Mouse (Mus musculus): Measurements from ENCODE around the gene Itgae. TPM values are rescaled to one million over a fixed set of nuclear protein-coding genes. Genes with fewer than 3 reads are reported as not detected.
A peak's percentile ranks its signal among the peaks of the same experiment; 100 is the strongest.
"Not testable (repeated sequence)": the region's sequence is repeated elsewhere in the genome, so short reads cannot be mapped to it uniquely, and the experiment has no call there.

Gene Itgae
- polyA plus RNA-seq, 1 experiment: 24.6 TPM

DNA sequence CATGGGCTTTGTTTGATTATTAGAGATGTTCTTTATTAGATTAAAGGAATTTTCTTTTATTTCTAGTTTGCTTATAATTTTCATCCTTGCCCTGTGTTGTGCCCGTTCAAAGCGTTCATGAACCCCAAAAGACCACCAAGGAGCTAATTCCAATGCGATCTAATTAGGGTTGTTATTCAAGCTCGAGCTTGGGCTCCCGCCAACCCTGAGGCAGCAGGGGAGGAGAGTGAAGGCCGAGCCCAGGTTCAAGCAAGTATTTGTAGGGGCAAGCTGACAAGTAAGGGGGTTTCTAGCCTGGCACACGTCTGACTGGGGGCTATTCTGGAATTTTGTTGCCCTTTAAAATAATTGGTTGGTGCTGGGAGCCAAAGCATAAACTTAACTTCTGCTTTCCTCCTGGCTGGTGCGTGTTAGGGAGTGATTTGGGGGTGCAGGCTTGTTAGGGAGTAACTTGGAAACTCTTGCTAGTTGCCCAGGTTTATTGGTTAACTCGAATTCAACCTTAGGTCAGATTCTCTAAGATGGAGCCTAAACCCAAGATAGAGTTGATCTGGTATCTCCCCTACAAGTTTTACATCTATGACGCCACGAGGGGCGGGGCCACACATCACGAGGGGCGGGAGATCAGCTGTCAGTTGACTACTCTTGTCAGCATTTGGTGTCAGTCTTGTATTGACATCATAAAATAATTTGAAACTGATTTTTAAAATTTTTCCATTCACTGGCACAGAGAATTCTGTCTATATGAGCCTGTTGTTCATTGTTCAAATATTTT lies 9.8 kb downstream of the Itgae start:
- DNase-seq: no peak
- TF ChIP-seq POLR2A (IDR thresholded peaks at IDR 0.05; ENCODE audit: control insufficient read depth, extremely low read depth, insufficient read depth, low read length, poor library complexity): no peak
- WGBS: 91% methylated on average over 14 of the region's 14 CpGs
- H3K4me1 ChIP-seq (replicated peaks; ENCODE audit: control insufficient read depth, insufficient read depth, low read length): peaks cover 16% of the 10 kb centered on the region
- no peaks in the 10 kb centered on the region for H3K27me3 ChIP-seq (ENCODE audit: control insufficient read depth, insufficient read depth, low read length)
- no peak overlapping the region for H3K4me3 ChIP-seq (ENCODE audit: control insufficient read depth, insufficient read depth, low read length)
- H3K27ac ChIP-seq (ENCODE audit: control insufficient read depth, insufficient read depth, low read length): no peak overlapping the region
- H3K36me3 ChIP-seq (ENCODE audit: control insufficient read depth, insufficient read depth, low read length): no peaks in the 10 kb centered on the region

DNA sequence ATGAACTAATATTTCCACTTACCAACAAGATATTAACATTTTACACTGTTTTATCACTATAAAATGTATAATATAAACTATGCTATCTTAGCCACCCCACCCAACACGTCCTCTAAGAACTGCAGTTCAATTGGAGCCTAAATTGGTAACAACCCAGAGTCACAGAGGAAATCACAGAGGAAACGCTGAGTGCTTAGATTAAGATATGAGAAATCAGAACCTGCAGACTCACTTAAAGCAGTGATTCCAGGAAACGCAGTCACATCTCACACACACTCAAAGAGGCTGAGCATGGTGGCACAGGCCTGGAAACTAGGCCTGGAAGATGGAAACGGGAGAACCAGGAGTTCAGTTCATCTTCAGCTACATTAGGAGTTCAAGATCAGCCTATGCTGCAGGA lies 10.9 kb downstream of the Itgae start:
- Histone ChIP-seq H3K27me3 (ENCODE audit: control insufficient read depth, insufficient read depth, low read length) (no peaks in the 10 kb centered on the region), H3K4me1 (replicated peaks; ENCODE audit: control insufficient read depth, insufficient read depth, low read length) (0 out of 2 replicates have a peak, but pooled peaks cover 5% of the 10 kb centered on the region), H3K27ac (ENCODE audit: control insufficient read depth, insufficient read depth, low read length) (no peak overlapping the region), H3K36me3 (ENCODE audit: control insufficient read depth, insufficient read depth, low read length) (no peaks in the 10 kb centered on the region), H3K4me3 (ENCODE audit: control insufficient read depth, insufficient read depth, low read length) (no peak overlapping the region)
- DNase-seq: no peak
- TF ChIP-seq CTCF (IDR thresholded peaks at IDR 0.05; ENCODE audit: borderline replicate concordance, control insufficient read depth, extremely low read depth, insufficient read depth, low read length, poor library complexity): no peak
- TF ChIP-seq POLR2A (IDR thresholded peaks at IDR 0.05; ENCODE audit: control insufficient read depth, extremely low read depth, insufficient read depth, low read length, poor library complexity): no peak
- 51% methylated on average over 4 of the region's 4 CpGs for WGBS

DNA sequence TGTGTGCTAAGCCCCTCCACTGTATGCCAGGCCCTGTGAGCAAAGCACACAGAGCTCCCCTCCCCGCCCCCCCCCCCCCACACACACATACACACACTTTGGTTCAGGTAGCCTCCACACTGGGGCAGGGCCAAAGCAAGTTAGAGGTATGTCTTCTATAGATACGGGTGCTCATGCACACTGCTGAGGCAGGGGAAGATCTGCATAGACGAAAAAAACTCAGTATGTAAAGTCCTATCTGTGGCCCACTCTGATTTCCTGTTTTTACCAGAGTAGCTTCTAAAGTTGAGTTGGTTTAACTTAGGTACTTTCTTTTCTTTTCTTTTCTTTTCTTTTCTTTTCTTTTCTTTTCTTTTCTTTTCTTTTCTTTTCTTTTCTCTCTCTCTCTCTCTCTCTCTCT lies 14.9 kb downstream of the Itgae start:
- H3K36me3 ChIP-seq (ENCODE audit: control insufficient read depth, insufficient read depth, low read length): no peaks in the 10 kb centered on the region
- no peak for DNase-seq
- H3K27ac ChIP-seq (ENCODE audit: control insufficient read depth, insufficient read depth, low read length): no peak overlapping the region
- WGBS: 24% methylated on average over 3 of the region's 3 CpGs
- no peak overlapping the region for H3K4me3 ChIP-seq (ENCODE audit: control insufficient read depth, insufficient read depth, low read length)
- peaks cover 25% of the 10 kb centered on the region for H3K4me1 ChIP-seq (replicated peaks; ENCODE audit: control insufficient read depth, insufficient read depth, low read length)
- TF ChIP-seq POLR2A (IDR thresholded peaks at IDR 0.05; ENCODE audit: control insufficient read depth, extremely low read depth, insufficient read depth, low read length, poor library complexity) (no peak), CTCF (IDR thresholded peaks at IDR 0.05; ENCODE audit: borderline replicate concordance, control insufficient read depth, extremely low read depth, insufficient read depth, low read length, poor library complexity) (no peak)
- H3K27me3 ChIP-seq (ENCODE audit: control insufficient read depth, insufficient read depth, low read length): no peaks in the 10 kb centered on the region

- H3K4me1 ChIP-seq (replicated peaks; ENCODE audit: control insufficient read depth, insufficient read depth, low read length): peaks cover 25% of the 10 kb centered on the region
- not testable (repeated sequence) for H3K36me3 ChIP-seq (ENCODE audit: control insufficient read depth, insufficient read depth, low read length); H3K4me3 ChIP-seq (ENCODE audit: control insufficient read depth, insufficient read depth, low read length); H3K27ac ChIP-seq (ENCODE audit: control insufficient read depth, insufficient read depth, low read length); H3K27me3 ChIP-seq (ENCODE audit: control insufficient read depth, insufficient read depth, low read length)
- 37% methylated on average over 3 of the region's 3 CpGs for WGBS
- DNase-seq: peak; percentile 57
Measured at GRCm38 (mm10) chr11:73107358-73107757, 17.0 kb downstream of the Itgae start.

GRCm38 (mm10) chr11:73108195-73108897 lies 18.0 kb downstream of the Itgae start:
- Histone ChIP-seq H3K36me3 (ENCODE audit: control insufficient read depth, insufficient read depth, low read length) (no peaks in the 10 kb centered on the region), H3K27ac (ENCODE audit: control insufficient read depth, insufficient read depth, low read length) (peak overlapping the region; percentile 38; the same call in 1 of the 2 replicates), H3K27me3 (ENCODE audit: control insufficient read depth, insufficient read depth, low read length) (no peaks in the 10 kb centered on the region), H3K4me3 (ENCODE audit: control insufficient read depth, insufficient read depth, low read length) (no peak overlapping the region), H3K4me1 (replicated peaks; ENCODE audit: control insufficient read depth, insufficient read depth, low read length) (peaks cover 25% of the 10 kb centered on the region)
- 36% methylated on average over 5 of the region's 5 CpGs for WGBS
- DNase-seq: peak; percentile 59
- TF ChIP-seq POLR2A (IDR thresholded peaks at IDR 0.05; ENCODE audit: control insufficient read depth, extremely low read depth, insufficient read depth, low read length, poor library complexity) (no peak), CTCF (IDR thresholded peaks at IDR 0.05; ENCODE audit: borderline replicate concordance, control insufficient read depth, extremely low read depth, insufficient read depth, low read length, poor library complexity) (no peak)

DNA sequence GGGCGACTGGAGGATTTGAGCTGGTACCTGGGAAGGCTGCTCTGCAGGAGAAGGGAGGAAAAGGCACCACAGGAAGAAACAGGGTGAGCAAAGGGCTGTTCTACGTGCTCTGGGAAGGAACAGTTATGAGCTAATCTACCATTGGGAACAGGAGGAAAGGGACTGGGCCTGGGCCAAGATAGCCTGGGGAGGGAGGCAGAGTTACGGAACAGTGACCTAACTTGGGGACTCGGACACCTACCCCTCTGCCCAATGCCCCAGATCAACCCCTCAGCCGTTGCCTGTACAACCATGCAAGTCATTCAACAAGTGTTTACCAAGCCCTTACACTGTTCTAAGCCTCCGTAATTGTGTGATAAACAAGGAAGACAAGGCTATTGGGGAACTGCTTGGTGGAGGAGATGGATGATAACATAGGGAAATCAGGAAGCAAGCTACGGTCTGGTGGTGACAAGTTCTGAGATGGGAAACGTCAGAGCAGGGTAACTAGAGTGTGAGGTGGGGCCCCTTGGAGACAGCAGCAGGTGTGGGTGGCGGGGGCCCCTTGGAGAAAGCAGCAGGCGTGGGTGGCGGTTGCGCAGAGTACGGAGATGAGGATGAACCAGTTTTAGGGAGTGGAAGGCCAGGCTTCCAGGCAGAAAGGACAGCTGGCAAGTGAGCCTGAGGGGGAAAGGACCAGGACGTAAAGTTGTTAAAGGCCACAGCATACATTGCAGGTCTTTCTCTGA lies 18.7 kb downstream of the Itgae start:
- Histone ChIP-seq H3K36me3 (ENCODE audit: control insufficient read depth, insufficient read depth, low read length) (no peaks in the 10 kb centered on the region), H3K4me1 (replicated peaks; ENCODE audit: control insufficient read depth, insufficient read depth, low read length) (peaks cover 25% of the 10 kb centered on the region)
- 78% methylated on average over 14 of the region's 14 CpGs for WGBS

More for the DNA sequence above, 18.7 kb downstream of the Itgae start:
- no peak for TF ChIP-seq POLR2A (IDR thresholded peaks at IDR 0.05; ENCODE audit: control insufficient read depth, extremely low read depth, insufficient read depth, low read length, poor library complexity)
- no peak for TF ChIP-seq CTCF (IDR thresholded peaks at IDR 0.05; ENCODE audit: borderline replicate concordance, control insufficient read depth, extremely low read depth, insufficient read depth, low read length, poor library complexity)
- Histone ChIP-seq H3K27ac (ENCODE audit: control insufficient read depth, insufficient read depth, low read length) (peak overlapping the region; percentile 4; the same call in 1 of the 2 replicates), H3K4me3 (ENCODE audit: control insufficient read depth, insufficient read depth, low read length) (no peak overlapping the region), H3K27me3 (ENCODE audit: control insufficient read depth, insufficient read depth, low read length) (no peaks in the 10 kb centered on the region)
- no peak for DNase-seq
